Mouse (Mus musculus): Measurements from ENCODE around the gene Popdc2. TPM values are rescaled to one million over a fixed set of nuclear protein-coding genes. Genes with fewer than 3 reads are reported as not detected.
A peak's percentile ranks its signal among the peaks of the same experiment; 100 is the strongest.

The Popdc2 gene
- polyA plus RNA-seq, 1 experiment from 2014 or later = 16.6 TPM

DNA sequence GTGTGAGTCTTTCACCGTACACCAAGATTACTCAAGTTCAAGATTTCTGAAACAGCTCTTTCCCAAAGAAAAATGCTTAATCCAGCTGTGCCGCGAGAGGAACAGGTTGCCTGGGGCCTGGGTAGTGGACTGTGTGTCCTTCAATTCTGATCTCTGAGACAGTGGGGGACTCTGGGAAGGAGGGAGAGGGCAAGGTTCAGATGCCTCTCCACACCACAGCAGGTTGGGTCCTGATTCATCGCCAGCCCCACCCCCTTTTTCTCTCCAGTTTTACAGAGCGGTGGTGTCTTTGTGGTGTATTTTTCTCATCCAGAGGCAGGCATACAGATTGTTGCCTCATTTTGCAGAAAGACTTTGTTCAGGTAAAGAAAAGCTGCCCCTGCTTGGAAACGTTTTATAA, 36.3 kb downstream of the Popdc2 start:
- WGBS = 62% methylated on average over 6 of the region's 6 CpGs
- H3K9ac ChIP-seq (ENCODE audit: low read depth, low read length) = no peak overlapping the region
- H3K27me3 ChIP-seq (replicated peaks; ENCODE audit: control insufficient read depth, insufficient read depth, low read length) = no peaks in the 10 kb centered on the region; the same call in 1 of the 2 replicates
- H3K4me3 ChIP-seq (ENCODE audit: low read depth, low read length) = no peak overlapping the region
- H3K36me3 ChIP-seq (ENCODE audit: control insufficient read depth, insufficient read depth) = no peaks in the 10 kb centered on the region
- H3K9me3 ChIP-seq (ENCODE audit: control insufficient read depth) = no peaks in the 10 kb centered on the region
- H3K4me2 ChIP-seq (replicated peaks; ENCODE audit: low read depth) = no peak overlapping the region
- no peak overlapping the region for H3K27ac ChIP-seq (ENCODE audit: low read depth, low read length)
- no peaks in the 10 kb centered on the region for H3K4me1 ChIP-seq (replicated peaks; ENCODE audit: control insufficient read depth, insufficient read depth, low read length)
- TF ChIP-seq CTCF (IDR thresholded peaks at IDR 0.05; ENCODE audit: low read depth) = no peak
- ATAC-seq = no peak

DNA sequence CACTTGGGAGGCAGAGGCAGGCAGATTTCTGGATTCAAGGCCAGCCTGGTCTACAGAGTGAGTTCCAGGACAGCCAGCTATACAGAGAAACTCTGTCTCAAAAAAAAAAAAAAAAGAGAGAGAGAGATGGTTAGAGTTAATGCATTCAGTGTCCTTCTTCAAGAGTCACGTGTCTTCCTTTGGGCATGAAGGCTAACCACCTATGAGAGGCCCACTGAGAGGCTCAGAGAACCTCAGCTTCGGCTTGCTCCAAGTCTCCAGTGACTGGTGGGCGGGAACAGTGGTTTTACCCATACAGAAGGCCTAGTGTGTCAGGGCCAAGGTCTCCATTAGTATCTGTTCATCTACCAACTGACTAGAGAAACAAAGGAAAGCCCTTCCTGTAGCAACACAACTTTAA, 37.1 kb downstream of the Popdc2 start:
- 70% methylated on average over 3 of the region's 3 CpGs for WGBS
- H3K4me3 ChIP-seq (ENCODE audit: low read depth, low read length) = no peak overlapping the region
- no peaks in the 10 kb centered on the region for H3K36me3 ChIP-seq (ENCODE audit: control insufficient read depth, insufficient read depth)
- H3K9ac ChIP-seq (ENCODE audit: low read depth, low read length) = no peak overlapping the region
- no peaks in the 10 kb centered on the region for H3K9me3 ChIP-seq (ENCODE audit: control insufficient read depth)
- ATAC-seq = no peak
- no peaks in the 10 kb centered on the region; the same call in 1 of the 2 replicates for H3K27me3 ChIP-seq (replicated peaks; ENCODE audit: control insufficient read depth, insufficient read depth, low read length)
- H3K27ac ChIP-seq (ENCODE audit: low read depth, low read length) = no peak overlapping the region
- TF ChIP-seq CTCF (IDR thresholded peaks at IDR 0.05; ENCODE audit: low read depth) = no peak
- no peak overlapping the region for H3K4me2 ChIP-seq (replicated peaks; ENCODE audit: low read depth)
- H3K4me1 ChIP-seq (replicated peaks; ENCODE audit: control insufficient read depth, insufficient read depth, low read length) = no peaks in the 10 kb centered on the region

DNA sequence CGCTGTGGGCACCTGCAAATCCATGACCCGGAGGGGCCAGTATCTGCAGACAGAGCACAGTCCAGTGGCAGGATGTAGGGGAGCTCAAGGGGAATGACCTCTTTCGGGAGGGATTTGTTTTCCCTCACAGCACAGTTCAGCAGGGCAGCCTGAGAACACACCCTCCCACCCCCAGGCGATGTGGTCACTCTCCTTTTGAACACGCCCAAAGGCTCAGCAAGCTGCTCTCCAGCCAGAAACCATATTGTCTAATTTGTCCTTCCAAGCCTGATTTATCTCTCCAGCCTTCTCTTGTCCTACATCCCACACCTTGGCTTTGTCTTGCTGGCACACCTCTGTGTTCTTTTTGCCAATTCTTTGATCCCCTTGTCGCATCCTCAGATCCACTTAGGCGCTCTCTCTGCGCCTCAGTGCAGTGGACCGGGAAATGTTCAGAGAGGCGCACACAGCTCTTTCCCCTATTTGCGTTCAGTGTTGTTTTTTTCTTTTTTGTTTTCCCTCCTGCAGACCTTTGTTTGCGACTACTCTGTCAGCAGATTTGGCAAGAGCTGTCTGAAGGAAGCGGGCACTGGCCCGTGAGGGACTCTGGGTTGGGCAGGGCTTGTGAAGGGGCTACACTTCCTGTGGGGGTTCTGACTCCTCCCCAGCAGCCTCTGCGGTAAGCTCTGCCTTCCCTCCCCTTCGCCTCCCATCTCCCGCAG, 37.7 kb downstream of the Popdc2 start:
- Histone ChIP-seq H3K4me1 (replicated peaks; ENCODE audit: control insufficient read depth, insufficient read depth, low read length) (no peaks in the 10 kb centered on the region), H3K27me3 (replicated peaks; ENCODE audit: control insufficient read depth, insufficient read depth, low read length) (no peaks in the 10 kb centered on the region; the same call in 1 of the 2 replicates), H3K4me3 (ENCODE audit: low read depth, low read length) (no peak overlapping the region), H3K9ac (ENCODE audit: low read depth, low read length) (no peak overlapping the region), H3K36me3 (ENCODE audit: control insufficient read depth, insufficient read depth) (no peaks in the 10 kb centered on the region), H3K27ac (ENCODE audit: low read depth, low read length) (no peak overlapping the region), H3K9me3 (ENCODE audit: control insufficient read depth) (no peaks in the 10 kb centered on the region), H3K4me2 (replicated peaks; ENCODE audit: low read depth) (peak overlapping the region; percentile 46)
- ATAC-seq = no peak
- WGBS = 29% methylated on average over 17 of the region's 17 CpGs
- no peak for TF ChIP-seq CTCF (IDR thresholded peaks at IDR 0.05; ENCODE audit: low read depth)

DNA sequence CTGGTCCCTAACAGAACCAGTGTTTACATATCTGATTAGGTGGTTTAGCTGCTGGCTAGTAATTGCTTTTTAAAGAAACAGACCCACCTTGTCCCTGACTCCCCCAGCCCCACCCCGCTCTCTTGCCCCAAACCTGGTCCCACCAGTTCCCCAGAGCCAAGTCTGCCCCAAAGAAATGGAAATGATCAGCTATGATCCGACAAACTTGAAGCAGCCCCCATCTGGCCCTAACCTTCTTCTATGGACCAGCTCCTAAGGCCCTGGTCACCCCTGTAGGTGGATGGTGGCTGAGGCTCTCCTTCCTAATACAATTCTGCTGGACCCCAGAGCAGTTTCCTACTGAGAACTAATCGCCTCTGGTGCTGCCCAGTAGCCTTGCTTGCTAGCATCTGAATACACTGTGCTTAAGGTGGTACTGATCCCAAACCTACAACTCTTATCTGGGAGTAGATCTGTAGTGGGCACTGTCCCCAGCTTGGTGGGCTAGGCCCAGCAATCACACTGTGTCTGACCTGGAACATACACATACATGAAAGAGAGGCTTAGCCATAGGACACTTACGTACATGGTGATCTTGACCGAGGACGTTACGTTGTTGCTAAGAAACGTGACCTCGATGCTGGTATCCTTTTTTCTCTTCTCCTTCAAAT, 38.4 kb downstream of the Popdc2 start:
- Histone ChIP-seq H3K4me3 (ENCODE audit: low read depth, low read length) (no peak overlapping the region), H3K36me3 (ENCODE audit: control insufficient read depth, insufficient read depth) (no peaks in the 10 kb centered on the region), H3K9me3 (ENCODE audit: control insufficient read depth) (no peaks in the 10 kb centered on the region), H3K27me3 (replicated peaks; ENCODE audit: control insufficient read depth, insufficient read depth, low read length) (no peaks in the 10 kb centered on the region; the same call in 1 of the 2 replicates), H3K4me1 (replicated peaks; ENCODE audit: control insufficient read depth, insufficient read depth, low read length) (no peaks in the 10 kb centered on the region), H3K9ac (ENCODE audit: low read depth, low read length) (no peak overlapping the region), H3K4me2 (replicated peaks; ENCODE audit: low read depth) (peak overlapping the region; percentile 46), H3K27ac (ENCODE audit: low read depth, low read length) (no peak overlapping the region)
- no peak for ATAC-seq
- 73% methylated on average over 9 of the region's 9 CpGs for WGBS
- no peak for TF ChIP-seq CTCF (IDR thresholded peaks at IDR 0.05; ENCODE audit: low read depth)

DNA sequence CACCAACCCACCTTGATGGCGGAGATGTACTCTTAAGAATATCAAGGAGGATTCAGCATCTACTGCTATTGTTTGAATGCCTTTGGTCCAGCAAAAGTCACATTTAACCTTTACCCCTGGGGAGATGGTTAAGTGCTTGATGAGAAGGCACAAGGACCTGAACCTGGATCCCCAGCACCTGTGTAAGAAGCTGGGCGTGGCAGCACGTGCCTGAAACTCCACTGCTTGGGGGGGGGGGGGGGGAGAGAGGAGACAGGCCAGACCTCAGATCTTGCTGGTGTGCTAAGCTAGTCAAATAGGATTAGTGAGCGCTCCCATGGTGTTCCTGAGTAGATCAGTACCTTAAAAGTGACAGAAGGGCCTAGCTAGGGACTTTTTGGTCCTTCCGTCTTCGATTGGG, 39.5 kb downstream of the Popdc2 start:
- no peak for TF ChIP-seq CTCF (IDR thresholded peaks at IDR 0.05; ENCODE audit: low read depth)
- H3K4me1 ChIP-seq (replicated peaks; ENCODE audit: control insufficient read depth, insufficient read depth, low read length) = no peaks in the 10 kb centered on the region
- H3K9ac ChIP-seq (ENCODE audit: low read depth, low read length) = no peak overlapping the region
- no peak overlapping the region for H3K4me2 ChIP-seq (replicated peaks; ENCODE audit: low read depth)
- no peaks in the 10 kb centered on the region for H3K9me3 ChIP-seq (ENCODE audit: control insufficient read depth)
- no peaks in the 10 kb centered on the region; the same call in 1 of the 2 replicates for H3K27me3 ChIP-seq (replicated peaks; ENCODE audit: control insufficient read depth, insufficient read depth, low read length)
- no peak for ATAC-seq
- H3K36me3 ChIP-seq (ENCODE audit: control insufficient read depth, insufficient read depth) = no peaks in the 10 kb centered on the region
- 78% methylated on average over 6 of the region's 6 CpGs for WGBS
- no peak overlapping the region for H3K27ac ChIP-seq (ENCODE audit: low read depth, low read length)
- no peak overlapping the region for H3K4me3 ChIP-seq (ENCODE audit: low read depth, low read length)

DNA sequence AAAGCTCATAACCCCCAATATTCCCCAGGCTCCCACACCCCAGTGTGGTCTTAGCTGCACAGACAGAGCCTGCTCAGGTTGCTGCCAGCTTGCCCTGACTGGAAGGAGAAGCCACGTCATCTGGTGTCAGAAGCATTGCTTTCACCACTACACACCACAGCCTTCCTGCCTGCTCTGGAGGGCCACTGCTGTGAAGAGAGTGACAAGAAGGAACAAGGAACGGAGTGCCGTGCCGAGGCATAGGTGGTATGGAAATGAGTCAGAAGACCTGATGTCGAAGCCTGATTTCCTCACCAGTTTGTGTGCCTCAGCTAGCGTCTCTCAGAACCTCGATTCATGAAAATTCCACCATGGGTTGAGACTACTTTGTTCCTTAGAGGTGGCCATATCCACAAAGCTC, 41.6 kb downstream of the Popdc2 start:
- H3K27ac ChIP-seq (ENCODE audit: low read depth, low read length) = no peak overlapping the region
- H3K9ac ChIP-seq (ENCODE audit: low read depth, low read length) = no peak overlapping the region
- H3K4me3 ChIP-seq (ENCODE audit: low read depth, low read length) = no peak overlapping the region
- ATAC-seq = no peak
- WGBS = 88% methylated on average over 7 of the region's 7 CpGs
- no peak overlapping the region for H3K4me2 ChIP-seq (replicated peaks; ENCODE audit: low read depth)
- no peak for TF ChIP-seq CTCF (IDR thresholded peaks at IDR 0.05; ENCODE audit: low read depth)
- H3K9me3 ChIP-seq (ENCODE audit: control insufficient read depth) = no peaks in the 10 kb centered on the region
- H3K36me3 ChIP-seq (ENCODE audit: control insufficient read depth, insufficient read depth) = no peaks in the 10 kb centered on the region
- H3K4me1 ChIP-seq (replicated peaks; ENCODE audit: control insufficient read depth, insufficient read depth, low read length) = no peaks in the 10 kb centered on the region
- H3K27me3 ChIP-seq (replicated peaks; ENCODE audit: control insufficient read depth, insufficient read depth, low read length) = no peaks in the 10 kb centered on the region; the same call in 1 of the 2 replicates

Measured in intestine, postnatal 0 days (tissue).